Mouse (Mus musculus) heart, postnatal 14 days (tissue): ENCODE results near the gene Cyfip2. TPM values are rescaled to one million over a fixed set of nuclear protein-coding genes. Genes with fewer than 3 reads are reported as not detected.

Experiments used
- DNase-seq, 2 experiments: peaks; one replicate each; pipeline ENCODE4 v3.0.0; 2021 to 2022
- intact Hi-C: fragments of 180-260 bp; cut with DNase I; formaldehyde crosslinking; loops from one replicate; pipeline ENCODE4 v1.15.1; 2025
- total RNA-seq, 2 experiments: library from RNA; stranded (reverse); gene quantifications; 2 replicates each; pipeline ENCODE4 v1.2.3; 2021

The Cyfip2 gene
- total RNA-seq, 2 experiments from 2014 or later: 41.6 to 47.3 TPM

GRCm38 (mm10) chr11:46309111-46309741 lies 3.4 kb downstream of the Cyfip2 start:
- no peak for DNase-seq

GRCm38 (mm10) chr11:46308271-46308974 lies 4.2 kb downstream of the Cyfip2 start:
- DNase-seq: no peak
- intact Hi-C loops: no loop called here

More at GRCm38 (mm10) chr11:46309111-46309741, 3.4 kb downstream of the Cyfip2 start:
- intact Hi-C loops: no loop called here

GRCm38 (mm10) chr11:46307768-46308167 lies 4.9 kb downstream of the Cyfip2 start:
- intact Hi-C loops: no loop called here
- no peak for DNase-seq

GRCm38 (mm10) chr11:46306776-46307175 lies 5.9 kb downstream of the Cyfip2 start:
- intact Hi-C loops: no loop called here

GRCm38 (mm10) chr11:46305881-46306520 lies 6.7 kb downstream of the Cyfip2 start:
- intact Hi-C loops: no loop called here
- no peak for DNase-seq

More at GRCm38 (mm10) chr11:46306776-46307175, 5.9 kb downstream of the Cyfip2 start:
- DNase-seq: no peak

GRCm38 (mm10) chr11:46304864-46305710 lies 7.6 kb downstream of the Cyfip2 start:
- DNase-seq: no peak
- intact Hi-C loops: no loop called here

GRCm38 (mm10) chr11:46304093-46304492 lies 8.6 kb downstream of the Cyfip2 start:
- intact Hi-C loops: no loop called here
- no peak for DNase-seq

- DNase-seq: no peak
- intact Hi-C loops: no loop called here
Observed at GRCm38 (mm10) chr11:46302471-46302870, 10.2 kb downstream of the Cyfip2 start.

- no peak for DNase-seq
- intact Hi-C loops: no loop called here
Observed at GRCm38 (mm10) chr11:46301579-46302248, 10.9 kb downstream of the Cyfip2 start.

GRCm38 (mm10) chr11:46299901-46300300 lies 12.8 kb downstream of the Cyfip2 start:
- no peak for DNase-seq
- intact Hi-C loops: no loop called here

GRCm38 (mm10) chr11:46298889-46299785 lies 13.5 kb downstream of the Cyfip2 start:
- intact Hi-C loops: no loop called here
- no peak for DNase-seq

- intact Hi-C loops: no loop called here
- no peak for DNase-seq
Observed at GRCm38 (mm10) chr11:46294390-46294789, 18.3 kb downstream of the Cyfip2 start.

GRCm38 (mm10) chr11:46293491-46293890 lies 19.2 kb downstream of the Cyfip2 start:
- no peak for DNase-seq
- intact Hi-C loops: no loop called here

- DNase-seq: no peak
- intact Hi-C loops: no loop called here
Observed at GRCm38 (mm10) chr11:46290988-46291405, 21.7 kb downstream of the Cyfip2 start.

GRCm38 (mm10) chr11:46289561-46289960 lies 23.1 kb downstream of the Cyfip2 start:
- DNase-seq: no peak
- intact Hi-C loops: no loop called here

- intact Hi-C loops: no loop called here
- no peak for DNase-seq
Observed at GRCm38 (mm10) chr11:46289022-46289421, 23.6 kb downstream of the Cyfip2 start.

GRCm38 (mm10) chr11:46288091-46288490 lies 24.6 kb downstream of the Cyfip2 start:
- no peak for DNase-seq
- intact Hi-C loops: no loop called here

- no peak for DNase-seq
- intact Hi-C loops: no loop called here
Observed at GRCm38 (mm10) chr11:46286803-46287202, 25.9 kb downstream of the Cyfip2 start.

- no peak for DNase-seq
- intact Hi-C loops: no loop called here
Observed at GRCm38 (mm10) chr11:46283800-46284199, 28.9 kb downstream of the Cyfip2 start.
